Mouse (Mus musculus) frontal cortex, postnatal 36 days (tissue): ENCODE results near the gene Tagln.

Source experiments
- DNase-seq, 2 experiments: peaks; one replicate each; pipeline ENCODE4 v3.0.0; 2022; ENCODE audit warnings: low spot score in 2 of 2

The Tagln gene

GRCm38 (mm10) chr9:45907078-45907428 is 28.8 kb downstream of the Tagln start:
- DNase-seq = peak in 1 of 2 experiments; percentile 20

- peak; percentile 88 to 89 for DNase-seq
Observed at GRCm38 (mm10) chr9:45906355-45907077, 29.3 kb downstream of the Tagln start, which contains the start of the genes Pcsk7 and Rnf214. Pcsk7 (plus strand) TSS chr9:45906497. Rnf214 (minus strand) TSS chr9:45906911.

- peak in 1 of 2 experiments; percentile 27 for DNase-seq
Observed at GRCm38 (mm10) chr9:45905811-45906237, 30.0 kb downstream of the Tagln start.

GRCm38 (mm10) chr9:45905196-45905595 is 30.7 kb downstream of the Tagln start:
- DNase-seq = no peak

GRCm38 (mm10) chr9:45893681-45894080 is 42.2 kb downstream of the Tagln start:
- DNase-seq = no peak
